In genomic region chr9:122173405-122174233, GRCm38 (mm10) we compare ENCODE assay signal across 10 mouse cellular contexts. TPM values are rescaled to one million over a fixed set of nuclear protein-coding genes. Genes with fewer than 3 reads are reported as not detected.
A peak's percentile ranks its signal among the peaks of the same experiment; 100 is the strongest.
DNase-seq lines count a peak whose midpoint lies in the region.
"Had no signal": no experiment of that assay in that cellular context is flagged by ENCODE, and none has a peak within 500 bp of the region (broad histone marks: within the 10 kb centered on the region; RNA-seq: fewer than 3 reads in every experiment).

No protein-coding gene starts in this region.

- H3K36me3 ChIP-seq in splenic B cell, adult 2 months (ENCODE audit: control insufficient read depth, insufficient read depth, low read length, poor library complexity, severe bottlenecking) = peaks cover 2% of the 10 kb centered on the region; the same call in 1 of the 2 replicates
- peaks cover 16% of the 10 kb centered on the region for H3K36me3 ChIP-seq in embryonic facial prominence, embryonic 10.5 days (replicated peaks)

- H3K9me3 ChIP-seq in embryonic facial prominence, embryonic 10.5 days = no peaks in the 10 kb centered on the region
- H3K9me3 ChIP-seq: midbrain, embryonic 12.5 days had no signal

- H3K27me3 ChIP-seq in splenic B cell, adult 2 months (ENCODE audit: control insufficient read depth, insufficient read depth, low read length, poor library complexity, severe bottlenecking) = no peaks in the 10 kb centered on the region
- no peaks in the 10 kb centered on the region for H3K27me3 ChIP-seq in embryonic facial prominence, embryonic 10.5 days (replicated peaks; ENCODE audit: low read depth, poor library complexity, severe bottlenecking)
- H3K27me3 ChIP-seq: midbrain, embryonic 12.5 days had no signal

- H3K4me3 ChIP-seq in embryonic facial prominence, embryonic 10.5 days = no peak overlapping the region
- H3K4me3 ChIP-seq: midbrain, embryonic 12.5 days had no signal

- intact Hi-C loops in heart, postnatal 25 days (cut with DNase I) = no loop called here

- 86% methylated on average over 9 of the region's 9 CpGs for WGBS in embryonic facial prominence, embryonic 10.5 days

- peak; percentile 72 to 77 for DNase-seq in heart, adult 18-20 months
- no peak for DNase-seq in heart, postnatal 25 days (ENCODE audit: low spot score)
- DNase-seq in retina, postnatal 1 day = peak; percentile 15
- no peak for DNase-seq in retina, embryonic 14.5 days (ENCODE audit: low spot score)
- peak; percentile 72 for DNase-seq in kidney, adult 11 months
- DNase-seq in splenic B cell, adult 2 months (ENCODE audit: low read depth, low spot score) = peak; percentile 11
- DNase-seq in yolk sac, embryonic 10.5 days (ENCODE audit: low spot score) = no peak
- no peak for DNase-seq in embryonic facial prominence, embryonic 10.5 days (ENCODE audit: low spot score)
- DNase-seq: lung, embryonic 14.5 days had no signal

- H3K4me1 ChIP-seq in embryonic facial prominence, embryonic 10.5 days = peaks cover 8% of the 10 kb centered on the region
- H3K4me1 ChIP-seq: midbrain, embryonic 12.5 days had no signal

- H3K27ac ChIP-seq in embryonic facial prominence, embryonic 10.5 days (replicated peaks) = no peak overlapping the region
- H3K27ac ChIP-seq: midbrain, embryonic 12.5 days had no signal

RNA-seq across cellular contexts. Expression of gene Snrk, which starts 56.6 kb away (rescaled TPM):
- total RNA-seq in heart, adult 18-20 months (2021) = 100 to 1,000 TPM; 163 to 170 TPM
- 100 to 1,000 TPM; 127 to 163 TPM for total RNA-seq in heart, postnatal 25 days (2021)
- 33.2 and 34.8 TPM in 2 replicates for polyA plus RNA-seq in embryonic facial prominence, embryonic 10.5 days (2016; fragmentation: Nextera tagmentation; extraction: Ambion mirVana)

Comparison
In these comparisons a context has a peak if more than half of its experiments do, and no peak if none do; other contexts are left out.
1. DNase-seq: peak in heart, adult 18-20 months (2 of 2), retina, postnatal 1 day (single experiment), kidney, adult 11 months (single experiment) and splenic B cell, adult 2 months (single experiment); none in heart, postnatal 25 days (single experiment), retina, embryonic 14.5 days (single experiment), yolk sac, embryonic 10.5 days (single experiment) and embryonic facial prominence, embryonic 10.5 days (single experiment).